Mouse (Mus musculus): ENCODE results near the gene Rab2b.

GRCm38 (mm10) chr14:52319361-52319760 is 40.0 kb upstream of the Rab2b start:
- no peak for TF ChIP-seq CTCF (IDR thresholded peaks at IDR 0.05; ENCODE audit: low read depth, low read length)
- no peak for TF ChIP-seq POLR2A (IDR thresholded peaks at IDR 0.05; ENCODE audit: borderline replicate concordance, low read depth, low read length)
